Mouse (Mus musculus): ENCODE measurements at regions not wholly inside any gene's neighbourhood (a gene's known extent, or its start where the extent isn't known, plus 50 kb on each side); places are given as distances from the start of the nearest gene placed in this dataset.
"Not testable (repeated sequence)": the region's sequence is repeated elsewhere in the genome, so short reads cannot be mapped to it uniquely, and the experiment has no call there.

GRCm38 (mm10) chr4:122025866-122026265 lies 404.0 kb upstream of the Gm12887 start:
- peaks cover 66% of the 10 kb centered on the region for H3K9me3 ChIP-seq (replicated peaks; ENCODE audit: control insufficient read depth, low read length)
- TF ChIP-seq EP300 (IDR thresholded peaks at IDR 0.05; ENCODE audit: low read depth) (no peak), CTCF (IDR thresholded peaks at IDR 0.05; ENCODE audit: low read depth) (no peak)
- no peaks in the 10 kb centered on the region for H3K4me1 ChIP-seq (ENCODE audit: control insufficient read depth, insufficient read depth)
- 80% methylated on average over 1 of the region's 1 CpGs for WGBS
- DNase-seq (ENCODE audit: low spot score): no peak
- no peaks in the 10 kb centered on the region for H3K27me3 ChIP-seq (ENCODE audit: control insufficient read depth, insufficient read depth, low read length)
- no peak overlapping the region for H3K4me3 ChIP-seq (ENCODE audit: low read depth, low read length)
- no peak overlapping the region for H3K4me2 ChIP-seq (ENCODE audit: low read depth, low read length)
- H3K27ac ChIP-seq (ENCODE audit: low read depth): no peak overlapping the region
- ATAC-seq (ENCODE audit: insufficient read depth, low read depth): peak; percentile 41; the same call in 1 of the 2 replicates
- H3K9ac ChIP-seq (replicated peaks; ENCODE audit: low read depth, low read length): no peak overlapping the region
- H3K36me3 ChIP-seq (replicated peaks; ENCODE audit: control insufficient read depth, insufficient read depth, low read length): no peaks in the 10 kb centered on the region

GRCm38 (mm10) chr4:122022854-122023253 lies 401.0 kb upstream of the Gm12887 start:
- ATAC-seq (ENCODE audit: insufficient read depth, low read depth): peak; percentile 36; the same call in 1 of the 2 replicates
- 73% methylated on average over 15 of the region's 15 CpGs for WGBS
- no peak overlapping the region for H3K4me3 ChIP-seq (ENCODE audit: low read depth, low read length)
- no peaks in the 10 kb centered on the region for H3K36me3 ChIP-seq (replicated peaks; ENCODE audit: control insufficient read depth, insufficient read depth, low read length)
- H3K9ac ChIP-seq (replicated peaks; ENCODE audit: low read depth, low read length): no peak overlapping the region
- H3K27me3 ChIP-seq (ENCODE audit: control insufficient read depth, insufficient read depth, low read length): no peaks in the 10 kb centered on the region
- peaks cover 67% of the 10 kb centered on the region for H3K9me3 ChIP-seq (replicated peaks; ENCODE audit: control insufficient read depth, low read length)
- TF ChIP-seq CTCF (IDR thresholded peaks at IDR 0.05; ENCODE audit: low read depth) (no peak), EP300 (IDR thresholded peaks at IDR 0.05; ENCODE audit: low read depth) (no peak)
- DNase-seq (ENCODE audit: low spot score): no peak
- no peak overlapping the region for H3K4me2 ChIP-seq (ENCODE audit: low read depth, low read length)
- H3K27ac ChIP-seq (ENCODE audit: low read depth): no peak overlapping the region
- H3K4me1 ChIP-seq (ENCODE audit: control insufficient read depth, insufficient read depth): no peaks in the 10 kb centered on the region

- 88% methylated on average over 24 of the region's 26 CpGs for WGBS
- not testable (repeated sequence) for DNase-seq (ENCODE audit: low spot score); H3K27me3 ChIP-seq (ENCODE audit: control insufficient read depth, insufficient read depth, low read length); H3K9ac ChIP-seq (replicated peaks; ENCODE audit: low read depth, low read length); H3K4me3 ChIP-seq (ENCODE audit: low read depth, low read length); H3K36me3 ChIP-seq (replicated peaks; ENCODE audit: control insufficient read depth, insufficient read depth, low read length); H3K27ac ChIP-seq (ENCODE audit: low read depth); H3K4me2 ChIP-seq (ENCODE audit: low read depth, low read length); H3K4me1 ChIP-seq (ENCODE audit: control insufficient read depth, insufficient read depth); ATAC-seq (ENCODE audit: insufficient read depth, low read depth)
- peaks cover 63% of the 10 kb centered on the region for H3K9me3 ChIP-seq (replicated peaks; ENCODE audit: control insufficient read depth, low read length)
Measured at GRCm38 (mm10) chr4:122008938-122009459, 387.1 kb upstream of the Gm12887 start.

- H3K27me3 ChIP-seq (ENCODE audit: control insufficient read depth, insufficient read depth, low read length): no peaks in the 10 kb centered on the region
- no peak overlapping the region for H3K27ac ChIP-seq (ENCODE audit: low read depth)
- no peak overlapping the region for H3K9ac ChIP-seq (replicated peaks; ENCODE audit: low read depth, low read length)
- H3K4me1 ChIP-seq (ENCODE audit: control insufficient read depth, insufficient read depth): no peaks in the 10 kb centered on the region
- no peak for DNase-seq (ENCODE audit: low spot score)
- no peaks in the 10 kb centered on the region for H3K36me3 ChIP-seq (replicated peaks; ENCODE audit: control insufficient read depth, insufficient read depth, low read length)
- no peak for TF ChIP-seq EP300 (IDR thresholded peaks at IDR 0.05; ENCODE audit: low read depth)
- no peak for TF ChIP-seq CTCF (IDR thresholded peaks at IDR 0.05; ENCODE audit: low read depth)
- H3K4me3 ChIP-seq (ENCODE audit: low read depth, low read length): no peak overlapping the region
- no peak overlapping the region for H3K4me2 ChIP-seq (ENCODE audit: low read depth, low read length)
- ATAC-seq (ENCODE audit: insufficient read depth, low read depth): peak; percentile 30; the same call in 1 of the 2 replicates
- 89% methylated on average over 39 of the region's 39 CpGs for WGBS
- H3K9me3 ChIP-seq (replicated peaks; ENCODE audit: control insufficient read depth, low read length): peaks cover 63% of the 10 kb centered on the region
Measured at GRCm38 (mm10) chr4:122008168-122008839, 386.4 kb upstream of the Gm12887 start.

- H3K4me2 ChIP-seq (ENCODE audit: low read depth, low read length): no peak overlapping the region
- 41% methylated on average over 2 of the region's 2 CpGs for WGBS
- H3K4me3 ChIP-seq (ENCODE audit: low read depth, low read length): no peak overlapping the region
- H3K4me1 ChIP-seq (ENCODE audit: control insufficient read depth, insufficient read depth): no peaks in the 10 kb centered on the region
- H3K9me3 ChIP-seq (replicated peaks; ENCODE audit: control insufficient read depth, low read length): peaks cover 59% of the 10 kb centered on the region
- no peaks in the 10 kb centered on the region for H3K36me3 ChIP-seq (replicated peaks; ENCODE audit: control insufficient read depth, insufficient read depth, low read length)
- no peak for TF ChIP-seq CTCF (IDR thresholded peaks at IDR 0.05; ENCODE audit: low read depth)
- no peak for TF ChIP-seq EP300 (IDR thresholded peaks at IDR 0.05; ENCODE audit: low read depth)
- DNase-seq (ENCODE audit: low spot score): no peak
- no peak overlapping the region for H3K9ac ChIP-seq (replicated peaks; ENCODE audit: low read depth, low read length)
- no peak overlapping the region for H3K27ac ChIP-seq (ENCODE audit: low read depth)
- ATAC-seq (ENCODE audit: insufficient read depth, low read depth): no peak
- no peaks in the 10 kb centered on the region for H3K27me3 ChIP-seq (ENCODE audit: control insufficient read depth, insufficient read depth, low read length)
Measured at GRCm38 (mm10) chr4:121986741-121987140, 364.8 kb upstream of the Gm12887 start.

- ATAC-seq (ENCODE audit: insufficient read depth, low read depth) (no peak), DNase-seq (ENCODE audit: low spot score) (no peak)
- Histone ChIP-seq H3K4me1 (ENCODE audit: control insufficient read depth, insufficient read depth) (no peaks in the 10 kb centered on the region), H3K27me3 (ENCODE audit: control insufficient read depth, insufficient read depth, low read length) (no peaks in the 10 kb centered on the region), H3K36me3 (replicated peaks; ENCODE audit: control insufficient read depth, insufficient read depth, low read length) (no peaks in the 10 kb centered on the region), H3K4me2 (ENCODE audit: low read depth, low read length) (no peak overlapping the region), H3K9me3 (replicated peaks; ENCODE audit: control insufficient read depth, low read length) (peaks cover 59% of the 10 kb centered on the region), H3K9ac (replicated peaks; ENCODE audit: low read depth, low read length) (no peak overlapping the region), H3K4me3 (ENCODE audit: low read depth, low read length) (no peak overlapping the region), H3K27ac (ENCODE audit: low read depth) (no peak overlapping the region)
- TF ChIP-seq CTCF (IDR thresholded peaks at IDR 0.05; ENCODE audit: low read depth) (no peak), EP300 (IDR thresholded peaks at IDR 0.05; ENCODE audit: low read depth) (no peak)
- 44% methylated on average over 1 of the region's 1 CpGs for WGBS
Measured at GRCm38 (mm10) chr4:121985371-121985770, 363.5 kb upstream of the Gm12887 start.

All from heart, postnatal 0 days (tissue).